In the genomic region with DNA sequence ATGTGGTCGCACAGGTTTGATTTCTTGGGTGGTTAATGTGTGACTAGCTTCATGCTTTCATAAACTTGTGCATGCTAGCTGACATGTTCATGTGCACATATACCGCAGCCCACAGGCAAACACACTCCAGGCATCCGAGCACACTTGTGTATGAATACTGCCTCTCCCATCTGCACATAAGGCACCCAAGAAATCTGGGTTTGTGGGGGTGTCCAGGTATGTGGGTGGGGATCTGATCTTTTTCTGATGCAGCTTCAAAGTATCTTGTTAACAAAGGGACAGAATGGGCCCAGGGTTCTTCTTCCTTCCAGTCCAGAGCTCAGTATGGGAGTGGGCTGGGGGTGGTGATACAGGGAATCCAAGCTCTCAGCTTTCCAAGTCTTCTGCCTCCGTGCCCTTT, we compare ENCODE assay signal across 23 mouse cellular contexts. TPM values are rescaled to one million over a fixed set of nuclear protein-coding genes. Genes with fewer than 3 reads are reported as not detected.
DNase-seq lines count a peak whose midpoint lies in the region; ATAC-seq lines count a peak whose summit lies in the region.
"Had no signal": no experiment of that assay in that cellular context is flagged by ENCODE, and none has a peak within 500 bp of the region (broad histone marks: within the 10 kb centered on the region; RNA-seq: fewer than 3 reads in every experiment).

No protein-coding gene starts in this region.

- DNase-seq in cerebellum, adult 9-10 months = peak; percentile 35
- DNase-seq in left cerebral cortex, adult 18-20 months (ENCODE audit: low spot score in 2 of 2) = peak; percentile 49 to 64
- DNase-seq in left cerebral cortex, adult 11 months (ENCODE audit: low spot score) = no peak
- peak; percentile 74 for DNase-seq in brain, adult 2 months (ENCODE audit: low read depth, low spot score)
- no peak for DNase-seq in midbrain, embryonic 14.5 days
- no peak for DNase-seq in kidney, postnatal 10 days
- no peak for DNase-seq in urinary bladder, postnatal 10 days (ENCODE audit: low spot score)
- DNase-seq: adrenal gland, postnatal 14 days; gastrocnemius, postnatal 10 days; heart, adult 18-20 months; heart, postnatal 4 days; lung, adult 2 months; lung, postnatal 4 days; thymus, postnatal 4 days had no signal

- H3K4me2 ChIP-seq in midbrain, embryonic 14.5 days (ENCODE audit: low read length) = 0 out of 2 replicates have a peak overlapping the region, but pooled peaks have one; percentile 27
- H3K4me2 ChIP-seq: embryonic facial prominence, embryonic 12.5 days; liver, embryonic 11.5 days; midbrain, embryonic 12.5 days had no signal

- H3K36me3 ChIP-seq in midbrain, embryonic 14.5 days (ENCODE audit: control insufficient read depth, insufficient read depth, low read length) = no peaks in the 10 kb centered on the region
- H3K36me3 ChIP-seq: embryonic facial prominence, embryonic 12.5 days; limb, embryonic 10.5 days; midbrain, embryonic 12.5 days had no signal

- 66% methylated on average over 4 of the region's 4 CpGs for WGBS in midbrain, embryonic 14.5 days

- ATAC-seq in cerebellum, adult (ENCODE audit: insufficient number of reproducible peaks, low FRiP score, low TSS enrichment) = no peak
- ATAC-seq in midbrain, embryonic 14.5 days (ENCODE audit: low FRiP score, low TSS enrichment) = no peak
- ATAC-seq: forebrain, embryonic 16.5 days; intestine, postnatal 0 days had no signal

- peaks cover 35% of the 10 kb centered on the region for H3K4me1 ChIP-seq in midbrain, embryonic 14.5 days (ENCODE audit: control insufficient read depth, insufficient read depth, low read length)

- no peaks in the 10 kb centered on the region; the same call in 1 of the 2 replicates for H3K27me3 ChIP-seq in midbrain, embryonic 14.5 days (ENCODE audit: control insufficient read depth, insufficient read depth, low read length)

- no peak overlapping the region for H3K27ac ChIP-seq in midbrain, embryonic 14.5 days (replicated peaks; ENCODE audit: low read depth, low read length)
- H3K27ac ChIP-seq: embryonic facial prominence, embryonic 12.5 days; kidney, postnatal 0 days; limb, embryonic 10.5 days; midbrain, embryonic 12.5 days had no signal

- peak overlapping the region; percentile 3; the same call in 1 of the 2 replicates for H3K9ac ChIP-seq in midbrain, embryonic 14.5 days (replicated peaks; ENCODE audit: low read length)
- H3K9ac ChIP-seq: embryonic facial prominence, embryonic 12.5 days; midbrain, embryonic 12.5 days had no signal

- no peak overlapping the region for H3K4me3 ChIP-seq in midbrain, embryonic 14.5 days (replicated peaks; ENCODE audit: low read depth, low read length)
- H3K4me3 ChIP-seq: embryonic facial prominence, embryonic 12.5 days; limb, embryonic 10.5 days; midbrain, embryonic 12.5 days had no signal

- no peaks in the 10 kb centered on the region for H3K9me3 ChIP-seq in midbrain, embryonic 14.5 days (ENCODE audit: control insufficient read depth, low read length)
- H3K9me3 ChIP-seq: embryonic facial prominence, embryonic 12.5 days; limb, embryonic 10.5 days; midbrain, embryonic 12.5 days had no signal

RNA-seq across cellular contexts. Expression of a gene that starts 3.6 kb away (rescaled TPM):
- total RNA-seq in left cerebral cortex, adult 18-20 months (2021) = 100 to 1,000 TPM; 368 to 379 TPM
- 22.3 and 25.5 TPM in 2 replicates for polyA plus RNA-seq in midbrain, embryonic 14.5 days (2014; fragmentation: Nextera tagmentation; extraction: Ambion mirVana)
- total RNA-seq: common myeloid progenitor, adult 5-6 weeks had no signal

RNA-seq across cellular contexts. Expression of a gene that starts 49.1 kb away (rescaled TPM):
- 1 to 10 TPM; 3.3 TPM for total RNA-seq in left cerebral cortex, adult 18-20 months (2021)
- 15.7 and 17.6 TPM in 2 replicates for polyA plus RNA-seq in midbrain, embryonic 14.5 days (2014; fragmentation: Nextera tagmentation; extraction: Ambion mirVana)

Comparison
In these comparisons a context has a peak if more than half of its experiments do, and no peak if none do; other contexts are left out.
1. DNase-seq: peak in cerebellum, adult 9-10 months (single experiment), left cerebral cortex, adult 18-20 months (2 of 2) and brain, adult 2 months (single experiment); none in left cerebral cortex, adult 11 months (single experiment), midbrain, embryonic 14.5 days (single experiment), kidney, postnatal 10 days (single experiment) and urinary bladder, postnatal 10 days (single experiment).